ENCODE assay signal across 11 mouse cellular contexts in the genomic region with DNA sequence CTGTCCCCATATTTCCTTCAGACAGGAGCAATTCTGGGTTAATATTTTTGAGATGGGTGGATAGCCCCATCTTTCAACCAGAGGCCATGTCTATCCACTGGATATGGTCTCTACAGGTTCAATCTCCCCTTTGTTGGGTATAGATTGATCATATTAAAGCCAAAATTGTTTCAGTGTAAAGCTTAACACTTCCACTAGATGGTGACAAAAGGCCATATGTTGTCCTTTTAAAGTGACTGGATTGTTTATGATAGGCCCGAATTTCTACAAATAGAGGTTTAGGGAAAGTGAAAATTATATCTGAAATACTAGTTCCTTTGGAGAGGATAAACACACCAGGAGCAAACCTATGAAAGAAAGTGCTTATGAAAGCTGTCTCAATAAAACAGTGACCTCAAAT. TPM values are rescaled to one million over a fixed set of nuclear protein-coding genes. Genes with fewer than 3 reads are reported as not detected.
A peak's percentile ranks its signal among the peaks of the same experiment; 100 is the strongest.
DNase-seq lines count a peak whose midpoint lies in the region; ATAC-seq and TF ChIP-seq lines count a peak whose summit lies in the region.
"Had no signal": no experiment of that assay in that cellular context is flagged by ENCODE, and none has a peak within 500 bp of the region (broad histone marks: within the 10 kb centered on the region; RNA-seq: fewer than 3 reads in every experiment).

No protein-coding gene starts in this region.

- no peak overlapping the region for H3K27ac ChIP-seq in forebrain, embryonic 14.5 days (ENCODE audit: low read depth, low read length)
- H3K27ac ChIP-seq in forebrain, embryonic 10.5 days, result no peak overlapping the region
- H3K27ac ChIP-seq in left cerebral cortex, adult 2 months, result no peak overlapping the region
- H3K27ac ChIP-seq: limb, embryonic 12.5 days had no signal

- H3K36me3 ChIP-seq in forebrain, embryonic 14.5 days (ENCODE audit: control insufficient read depth, insufficient read depth, low read length), result no peaks in the 10 kb centered on the region
- no peaks in the 10 kb centered on the region for H3K36me3 ChIP-seq in forebrain, embryonic 10.5 days (replicated peaks)
- H3K36me3 ChIP-seq: limb, embryonic 12.5 days had no signal

- no peak for ATAC-seq in forebrain, embryonic 14.5 days

- 46% methylated on average over 1 of the region's 1 CpGs for WGBS in forebrain, embryonic 14.5 days
- WGBS in forebrain, embryonic 10.5 days, result 63% methylated on average over 1 of the region's 1 CpGs

- peak; percentile 55 for TF ChIP-seq CTCF in left cerebral cortex, adult 2 months (IDR thresholded peaks at IDR 0.05)

- intact Hi-C loops in left cerebral cortex, adult 2 months (cut with DNase I), result loop anchor here (10.0 kb wide), 1 partner anchor 1929 kb away; no protein-coding TSS in a partner anchor

- no peak overlapping the region for H3K9ac ChIP-seq in forebrain, embryonic 14.5 days (ENCODE audit: low read length)
- H3K9ac ChIP-seq: limb, embryonic 12.5 days had no signal

- no peak overlapping the region for H3K4me3 ChIP-seq in forebrain, embryonic 14.5 days (ENCODE audit: low read depth, low read length)
- no peak overlapping the region for H3K4me3 ChIP-seq in forebrain, embryonic 10.5 days
- no peak overlapping the region for H3K4me3 ChIP-seq in left cerebral cortex, adult 2 months
- H3K4me3 ChIP-seq: limb, embryonic 12.5 days had no signal

- H3K9me3 ChIP-seq in forebrain, embryonic 14.5 days (replicated peaks; ENCODE audit: control insufficient read depth, low read length), result no peaks in the 10 kb centered on the region
- no peaks in the 10 kb centered on the region for H3K9me3 ChIP-seq in forebrain, embryonic 10.5 days
- H3K9me3 ChIP-seq: limb, embryonic 12.5 days had no signal

- H3K4me1 ChIP-seq in forebrain, embryonic 14.5 days (ENCODE audit: control insufficient read depth, insufficient read depth, low read length), result no peaks in the 10 kb centered on the region
- no peaks in the 10 kb centered on the region for H3K4me1 ChIP-seq in forebrain, embryonic 10.5 days
- H3K4me1 ChIP-seq: limb, embryonic 12.5 days had no signal

- no peaks in the 10 kb centered on the region for H3K27me3 ChIP-seq in forebrain, embryonic 14.5 days (replicated peaks; ENCODE audit: control insufficient read depth, insufficient read depth, low read length)
- H3K27me3 ChIP-seq in forebrain, embryonic 10.5 days (ENCODE audit: poor library complexity, severe bottlenecking), result no peaks in the 10 kb centered on the region
- H3K27me3 ChIP-seq: limb, embryonic 12.5 days had no signal

- DNase-seq in forebrain, embryonic 14.5 days (ENCODE audit: low spot score), result peak; percentile 49
- DNase-seq in forebrain, embryonic 10.5 days (ENCODE audit: extremely low spot score, low spot score), result no peak
- no peak for DNase-seq in left cerebral cortex, adult 2 months (ENCODE audit: extremely low spot score in 1 of 2, low spot score in 2 of 2)
- no peak for DNase-seq in left cerebral cortex, adult 8-10 months (ENCODE audit: low spot score in 2 of 2)
- DNase-seq in MEL-GATA-1-ER (ENCODE audit: extremely low read depth, low read depth), result peak; percentile 6
- DNase-seq in induced T-regulatory cell, adult 2 months (ENCODE audit: low read depth), result peak; percentile 10
- DNase-seq in frontal cortex, postnatal 36 days (ENCODE audit: low spot score in 2 of 2), result no peak
- DNase-seq in adrenal gland, postnatal 14 days, result no peak
- DNase-seq: gastrocnemius, postnatal 10 days; right cerebral cortex, postnatal 25 days had no signal

- no peak overlapping the region for H3K4me2 ChIP-seq in forebrain, embryonic 14.5 days (ENCODE audit: low read length)
- H3K4me2 ChIP-seq: limb, embryonic 12.5 days had no signal

RNA-seq across cellular contexts. Expression of gene Prdx4, which starts 34.9 kb away (rescaled TPM):
- polyA plus RNA-seq in forebrain, embryonic 14.5 days (2014; fragmentation: Nextera tagmentation; extraction: Ambion mirVana), result 124 and 148 TPM in 2 replicates
- polyA plus RNA-seq in forebrain, embryonic 10.5 days (2016; fragmentation: Nextera tagmentation; extraction: Ambion mirVana), result 275 and 278 TPM in 2 replicates
- 10 to 100 TPM; 23.6 to 23.7 TPM for total RNA-seq in left cerebral cortex, adult 2 months (2021)
- total RNA-seq in left cerebral cortex, adult 8-10 months (2022), result 10 to 100 TPM; 22.2 to 33.0 (median 28.7) TPM
- total RNA-seq in adrenal gland, postnatal 14 days (2021), result 47.3 and 67.1 TPM in 2 replicates

Comparison
In these comparisons a context has a peak if more than half of its experiments do, and no peak if none do; other contexts are left out.
1. DNase-seq: peak in forebrain, embryonic 14.5 days (single experiment), MEL-GATA-1-ER (single experiment) and induced T-regulatory cell, adult 2 months (single experiment); none in forebrain, embryonic 10.5 days (single experiment), left cerebral cortex, adult 2 months (0 of 2), left cerebral cortex, adult 8-10 months (0 of 2), frontal cortex, postnatal 36 days (0 of 2) and adrenal gland, postnatal 14 days (single experiment).